Mouse (Mus musculus) stomach, embryonic 15.5 days (tissue): ENCODE results near the gene Hdac9. TPM values are rescaled to one million over a fixed set of nuclear protein-coding genes. Genes with fewer than 3 reads are reported as not detected.
A peak's percentile ranks its signal among the peaks of the same experiment; 100 is the strongest.

Source experiments
- ATAC-seq: fragments of 200-750 bp; cut with Nextera tagmentation; 2 replicates; pipeline ENCODE4 v1.8.0; 2017; ENCODE audit warnings: low read depth, moderate number of reproducible peaks, moderate TSS enrichment; ENCODE audit not compliant: insufficient read depth, low FRiP score
- H3K27ac ChIP-seq: fragments of 300-500 bp; sonication (generic); 2 replicates; pipeline ENCODE4 v1.5.1; 2015; ENCODE audit warnings: mild to moderate bottlenecking, inconsistent platforms
- H3K27me3 ChIP-seq: fragments of 300-500 bp; sonication (generic); replicated peaks from 2 replicates; pipeline ENCODE4 v1.6.1; 2015; ENCODE audit warnings: inconsistent platforms
- H3K36me3 ChIP-seq: fragments of 300-500 bp; sonication (generic); 2 replicates; pipeline ENCODE4 v1.6.1; 2015; ENCODE audit warnings: inconsistent platforms
- H3K4me1 ChIP-seq: fragments of 300-500 bp; sonication (generic); 2 replicates; pipeline ENCODE4 v1.6.1; 2015; ENCODE audit warnings: inconsistent platforms
- H3K4me2 ChIP-seq: fragments of 300-500 bp; sonication (generic); 2 replicates; pipeline ENCODE4 v1.6.1; 2015; ENCODE audit warnings: mild to moderate bottlenecking, inconsistent platforms
- H3K4me3 ChIP-seq: fragments of 300-500 bp; sonication (generic); replicated peaks from 2 replicates; pipeline ENCODE4 v1.5.1; 2015; ENCODE audit warnings: inconsistent platforms
- H3K9ac ChIP-seq: fragments of 300-500 bp; sonication (generic); 2 replicates; pipeline ENCODE4 v1.6.1; 2015; ENCODE audit warnings: inconsistent platforms
- H3K9me3 ChIP-seq: fragments of 300-500 bp; sonication (generic); 2 replicates; pipeline ENCODE4 v1.6.1; 2016; ENCODE audit warnings: inconsistent platforms
- WGBS: fragments of 180-500 bp; shearing (Covaris S2); methylation state at CpG from one replicate; pipeline ENCODE4 v1.1.7; 2015; 5-methylcytosine and 5-hydroxymethylcytosine counted together
- polyA plus RNA-seq: library from polyadenylated mRNA; unstranded; fragments of >200 nt; fragmentation: Nextera tagmentation; extraction: Ambion mirVana; gene quantifications from 2 replicates; pipeline ENCODE4 v1.2.1, GENCODE M21; 2015

Hdac9 gene
- polyA plus RNA-seq, 1 experiment from 2014 or later, result 4.9 TPM

- Histone ChIP-seq H3K4me3 (no peak overlapping the region), H3K9me3 (no peaks in the 10 kb centered on the region), H3K36me3 (no peaks in the 10 kb centered on the region), H3K4me2 (no peak overlapping the region), H3K9ac (no peak overlapping the region), H3K27me3 (no peaks in the 10 kb centered on the region), H3K27ac (no peak overlapping the region), H3K4me1 (no peaks in the 10 kb centered on the region)
- WGBS, result 71% methylated on average over 2 of the region's 2 CpGs
- ATAC-seq, result no peak
Measured at GRCm38 (mm10) chr12:34803721-34804120, 113.2 kb downstream of the Hdac9 start.

GRCm38 (mm10) chr12:34802308-34802707 is 114.6 kb downstream of the Hdac9 start:
- no peaks in the 10 kb centered on the region for H3K4me1 ChIP-seq
- no peak overlapping the region for H3K27ac ChIP-seq
- H3K36me3 ChIP-seq, result no peaks in the 10 kb centered on the region
- no peaks in the 10 kb centered on the region for H3K27me3 ChIP-seq
- H3K9me3 ChIP-seq, result no peaks in the 10 kb centered on the region
- no peak overlapping the region for H3K4me2 ChIP-seq
- no peak overlapping the region for H3K4me3 ChIP-seq
- WGBS, result 73% methylated on average over 4 of the region's 4 CpGs
- no peak for ATAC-seq
- H3K9ac ChIP-seq, result no peak overlapping the region

- Histone ChIP-seq H3K36me3 (no peaks in the 10 kb centered on the region), H3K27ac (no peak overlapping the region), H3K4me2 (no peak overlapping the region), H3K9me3 (no peaks in the 10 kb centered on the region), H3K9ac (no peak overlapping the region), H3K4me3 (no peak overlapping the region), H3K4me1 (no peaks in the 10 kb centered on the region), H3K27me3 (no peaks in the 10 kb centered on the region)
- ATAC-seq, result no peak
Measured at GRCm38 (mm10) chr12:34801752-34802151, 115.1 kb downstream of the Hdac9 start.

GRCm38 (mm10) chr12:34797389-34797788 is 119.5 kb downstream of the Hdac9 start:
- H3K4me1 ChIP-seq, result no peaks in the 10 kb centered on the region
- H3K9me3 ChIP-seq, result no peaks in the 10 kb centered on the region
- H3K27me3 ChIP-seq, result no peaks in the 10 kb centered on the region
- 55% methylated on average over 2 of the region's 2 CpGs for WGBS
- H3K27ac ChIP-seq, result no peak overlapping the region
- no peak overlapping the region for H3K9ac ChIP-seq
- ATAC-seq, result no peak
- no peaks in the 10 kb centered on the region for H3K36me3 ChIP-seq
- no peak overlapping the region for H3K4me2 ChIP-seq
- H3K4me3 ChIP-seq, result no peak overlapping the region

GRCm38 (mm10) chr12:34795487-34795886 is 121.4 kb downstream of the Hdac9 start:
- H3K4me3 ChIP-seq, result no peak overlapping the region
- H3K9me3 ChIP-seq, result no peaks in the 10 kb centered on the region
- H3K9ac ChIP-seq, result no peak overlapping the region
- H3K4me2 ChIP-seq, result no peak overlapping the region
- no peaks in the 10 kb centered on the region for H3K27me3 ChIP-seq
- no peaks in the 10 kb centered on the region for H3K36me3 ChIP-seq
- WGBS, result 34% methylated on average over 4 of the region's 4 CpGs
- H3K27ac ChIP-seq, result no peak overlapping the region
- H3K4me1 ChIP-seq, result peaks cover 5% of the 10 kb centered on the region; the same call in 1 of the 2 replicates
- ATAC-seq, result no peak

- H3K9me3 ChIP-seq, result no peaks in the 10 kb centered on the region
- no peak overlapping the region for H3K9ac ChIP-seq
- WGBS, result 27% methylated on average over 3 of the region's 3 CpGs
- no peaks in the 10 kb centered on the region for H3K27me3 ChIP-seq
- H3K36me3 ChIP-seq, result no peaks in the 10 kb centered on the region
- no peak for ATAC-seq
- H3K4me3 ChIP-seq, result no peak overlapping the region
- H3K4me1 ChIP-seq, result peaks cover 5% of the 10 kb centered on the region; the same call in 1 of the 2 replicates
- peak overlapping the region; percentile 31; the same call in 1 of the 2 replicates for H3K27ac ChIP-seq
- no peak overlapping the region for H3K4me2 ChIP-seq
Measured at GRCm38 (mm10) chr12:34792113-34792452, 124.8 kb downstream of the Hdac9 start.

- no peak overlapping the region for H3K4me2 ChIP-seq
- H3K36me3 ChIP-seq, result no peaks in the 10 kb centered on the region
- ATAC-seq, result no peak
- no peak overlapping the region for H3K4me3 ChIP-seq
- no peak overlapping the region for H3K9ac ChIP-seq
- H3K27me3 ChIP-seq, result no peaks in the 10 kb centered on the region
- 73% methylated on average over 10 of the region's 10 CpGs for WGBS
- no peaks in the 10 kb centered on the region for H3K9me3 ChIP-seq
- H3K27ac ChIP-seq, result peak overlapping the region; percentile 31; the same call in 1 of the 2 replicates
- peaks cover 5% of the 10 kb centered on the region; the same call in 1 of the 2 replicates for H3K4me1 ChIP-seq
Measured at GRCm38 (mm10) chr12:34791213-34792112, 125.4 kb downstream of the Hdac9 start.

- Histone ChIP-seq H3K9me3 (no peaks in the 10 kb centered on the region), H3K27ac (no peak overlapping the region), H3K27me3 (no peaks in the 10 kb centered on the region), H3K9ac (no peak overlapping the region), H3K4me1 (peaks cover 5% of the 10 kb centered on the region; the same call in 1 of the 2 replicates), H3K36me3 (no peaks in the 10 kb centered on the region), H3K4me2 (no peak overlapping the region), H3K4me3 (no peak overlapping the region)
- WGBS, result 80% methylated on average over 10 of the region's 10 CpGs
- no peak for ATAC-seq
Measured at GRCm38 (mm10) chr12:34789031-34789982, 127.6 kb downstream of the Hdac9 start.

- no peak overlapping the region for H3K9ac ChIP-seq
- H3K4me3 ChIP-seq, result no peak overlapping the region
- no peak overlapping the region for H3K27ac ChIP-seq
- H3K4me1 ChIP-seq, result peaks cover 5% of the 10 kb centered on the region; the same call in 1 of the 2 replicates
- no peaks in the 10 kb centered on the region for H3K9me3 ChIP-seq
- ATAC-seq, result no peak
- no peaks in the 10 kb centered on the region for H3K27me3 ChIP-seq
- H3K4me2 ChIP-seq, result no peak overlapping the region
- no peaks in the 10 kb centered on the region for H3K36me3 ChIP-seq
Measured at GRCm38 (mm10) chr12:34787380-34787779, 129.5 kb downstream of the Hdac9 start.

- H3K27ac ChIP-seq, result no peak overlapping the region
- H3K36me3 ChIP-seq, result no peaks in the 10 kb centered on the region
- H3K4me2 ChIP-seq, result no peak overlapping the region
- ATAC-seq, result no peak
- H3K9me3 ChIP-seq, result no peaks in the 10 kb centered on the region
- H3K9ac ChIP-seq, result no peak overlapping the region
- 83% methylated on average over 6 of the region's 6 CpGs for WGBS
- no peaks in the 10 kb centered on the region for H3K27me3 ChIP-seq
- H3K4me1 ChIP-seq, result no peaks in the 10 kb centered on the region
- no peak overlapping the region for H3K4me3 ChIP-seq
Measured at GRCm38 (mm10) chr12:34783574-34783973, 133.3 kb downstream of the Hdac9 start.

GRCm38 (mm10) chr12:34779368-34779957 is 137.4 kb downstream of the Hdac9 start:
- Histone ChIP-seq H3K4me3 (no peak overlapping the region), H3K4me1 (no peaks in the 10 kb centered on the region), H3K9ac (no peak overlapping the region), H3K9me3 (no peaks in the 10 kb centered on the region), H3K27ac (no peak overlapping the region), H3K27me3 (no peaks in the 10 kb centered on the region), H3K36me3 (no peaks in the 10 kb centered on the region), H3K4me2 (no peak overlapping the region)
- no peak for ATAC-seq
- 52% methylated on average over 6 of the region's 6 CpGs for WGBS
